Mouse (Mus musculus) spleen, postnatal 14 days (tissue): ENCODE data around the gene Heatr4.
"Not testable (repeated sequence)": the region's sequence is repeated elsewhere in the genome, so short reads cannot be mapped to it uniquely, and the experiment has no call there.

ENCODE experiments used
- DNase-seq, 2 experiments: peaks; one replicate each; pipeline ENCODE4 v3.0.0; 2021 to 2022; ENCODE audit warnings: low spot score in 2 of 2

The Heatr4 gene

DNA sequence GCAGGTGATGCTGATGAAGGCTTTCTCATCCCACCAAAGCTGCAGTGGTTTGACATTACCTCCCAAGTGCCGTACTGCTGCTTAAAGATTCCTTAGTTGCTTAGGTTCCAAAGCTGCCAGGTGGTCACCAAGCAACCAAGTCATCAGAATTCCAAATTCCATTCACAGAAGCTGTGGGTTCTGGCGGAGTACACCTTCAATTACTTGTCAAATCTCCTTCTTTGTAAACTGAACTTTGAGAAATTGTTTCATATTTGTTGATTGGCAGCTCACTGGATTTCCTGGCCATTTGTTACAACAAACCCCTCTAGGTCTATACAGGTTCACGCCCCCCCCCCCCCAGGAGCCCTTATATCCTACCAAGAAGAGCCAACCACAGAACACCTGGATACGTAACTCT lies at the start of gene Heatr4:
Gene Heatr4 (minus strand): TSS at position 101 of the 400 bp plus-strand sequence.
- no peak for DNase-seq

DNA sequence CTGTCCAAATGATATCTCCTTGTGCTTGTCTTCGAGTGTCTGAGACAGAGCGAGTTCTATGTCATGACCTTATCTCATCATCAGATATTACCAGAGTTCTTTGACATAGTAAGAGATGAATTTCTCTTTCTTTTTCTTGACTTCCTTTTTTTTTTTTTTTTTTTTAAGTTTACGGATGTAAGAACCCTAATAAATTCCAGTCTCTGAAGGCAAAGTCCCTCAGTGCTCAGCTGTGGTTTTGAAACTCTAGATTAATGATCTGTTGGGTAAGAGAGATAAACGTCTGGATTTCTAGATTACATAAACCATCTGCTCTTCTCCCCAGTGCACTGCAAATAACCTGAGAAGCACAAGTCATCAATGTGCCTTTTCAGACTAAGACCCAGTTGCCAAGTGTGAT lies 49.5 kb upstream of the Heatr4 start:
- no peak for DNase-seq

DNA sequence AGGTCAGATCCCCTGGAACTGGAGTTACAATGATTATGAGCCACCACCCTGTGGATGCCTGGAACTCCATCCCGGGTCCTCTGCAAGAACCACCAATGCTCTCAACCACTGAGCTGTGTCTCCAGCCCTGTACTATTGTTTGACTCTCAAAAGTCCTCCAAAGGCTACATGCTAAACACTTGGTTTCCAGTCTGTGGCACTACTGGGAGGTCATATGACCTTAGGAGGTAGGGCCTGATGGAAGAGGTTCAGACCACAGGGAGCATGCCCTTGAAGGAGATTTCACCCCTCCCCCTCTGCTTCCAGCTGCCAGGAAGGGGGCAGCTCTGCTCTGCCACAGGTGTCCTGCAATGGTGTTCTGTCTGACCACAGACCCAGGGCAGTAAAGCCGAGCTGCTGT lies 48.6 kb upstream of the Heatr4 start:
- not testable (repeated sequence) for DNase-seq

DNA sequence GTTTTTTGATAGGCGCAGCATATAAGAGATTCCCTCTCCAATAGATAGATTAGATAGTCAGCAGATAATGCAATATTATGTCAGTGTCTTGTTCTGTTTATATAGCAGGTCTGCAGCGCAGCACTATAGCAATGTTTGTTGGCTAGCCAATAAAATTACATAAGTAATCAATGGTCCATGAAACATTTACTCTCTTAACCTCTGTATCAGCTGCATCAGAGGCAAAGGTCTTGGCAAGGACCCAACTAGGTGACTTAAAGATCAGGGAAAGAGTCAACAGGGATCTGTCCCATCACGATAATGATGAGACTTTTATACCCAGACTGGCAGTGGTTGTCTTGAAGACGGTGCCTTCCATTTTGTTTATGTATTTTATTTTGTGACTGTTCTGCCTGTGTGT lies 48.2 kb upstream of the Heatr4 start:
- DNase-seq, result no peak

DNA sequence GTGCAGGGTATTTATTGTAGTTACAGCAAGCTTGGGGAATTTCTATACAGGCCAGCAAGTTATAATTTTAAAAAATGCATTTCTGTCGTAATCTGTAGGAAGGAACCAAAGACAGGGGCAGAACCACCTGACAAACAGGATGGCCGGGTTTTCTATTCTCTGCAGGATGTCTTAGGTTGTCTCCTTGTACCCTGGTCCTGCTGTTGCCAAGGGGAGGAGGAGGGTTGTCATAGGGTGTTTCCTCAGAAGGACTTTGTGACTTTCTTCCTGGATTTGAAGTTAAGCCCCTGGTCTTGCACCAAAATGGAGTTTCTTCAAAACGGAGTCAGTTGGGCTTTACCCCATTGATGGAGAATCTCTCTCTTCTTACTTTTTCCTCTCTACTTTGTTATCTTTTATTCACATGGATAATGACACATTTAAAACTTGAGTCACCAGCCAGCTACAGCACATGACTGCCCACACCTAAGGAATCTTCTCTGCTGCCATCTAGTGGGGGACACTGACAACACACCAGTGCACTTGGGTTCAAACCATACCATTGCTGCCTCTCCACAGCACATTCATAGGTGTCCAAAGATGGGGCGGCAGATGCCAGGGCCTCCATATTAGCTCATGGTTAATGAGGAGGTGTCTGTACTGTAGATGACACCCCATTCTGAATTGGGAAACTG lies 46.1 kb upstream of the Heatr4 start:
- DNase-seq, result peak; percentile 36 to 62

DNA sequence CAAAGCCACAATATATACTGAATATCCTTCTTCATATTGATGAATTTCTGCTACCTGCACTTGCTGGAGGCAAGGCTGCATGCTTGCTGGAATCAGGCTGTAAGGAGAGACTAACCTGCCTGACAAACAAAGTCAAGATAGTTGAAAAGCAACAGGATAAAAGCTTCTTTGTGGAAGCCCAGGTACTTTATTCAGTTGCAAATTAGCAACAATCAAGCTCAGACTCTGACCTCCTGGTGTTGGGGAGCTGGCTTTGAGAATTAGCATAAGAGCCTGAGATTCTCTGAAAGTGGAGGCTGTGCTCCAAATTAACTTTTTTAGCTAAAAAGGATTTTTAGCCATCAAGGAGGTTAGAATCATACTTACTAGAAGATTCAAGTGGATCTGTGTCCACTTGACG lies 44.4 kb upstream of the Heatr4 start:
- DNase-seq, result not testable (repeated sequence)

DNA sequence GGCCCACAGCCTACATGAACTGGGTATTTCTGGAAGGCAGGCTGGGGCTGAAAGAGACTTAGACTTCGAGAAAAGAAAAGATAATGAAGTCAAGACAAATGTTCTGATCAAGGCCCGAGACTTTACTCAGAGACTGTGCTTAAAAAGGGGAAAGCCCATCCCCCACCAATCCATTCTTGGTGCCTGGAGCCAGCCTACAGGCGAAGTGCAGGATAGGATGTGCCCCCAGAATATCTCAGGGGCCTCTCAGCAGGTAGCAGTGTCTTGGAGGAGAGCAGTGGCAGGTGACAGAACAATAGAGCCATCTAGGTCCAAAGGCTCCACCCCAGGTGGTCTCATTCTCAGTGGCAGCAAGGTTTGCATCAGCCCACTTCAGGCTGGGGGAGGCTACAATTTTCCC lies 43.7 kb upstream of the Heatr4 start:
- DNase-seq, result not testable (repeated sequence)

DNA sequence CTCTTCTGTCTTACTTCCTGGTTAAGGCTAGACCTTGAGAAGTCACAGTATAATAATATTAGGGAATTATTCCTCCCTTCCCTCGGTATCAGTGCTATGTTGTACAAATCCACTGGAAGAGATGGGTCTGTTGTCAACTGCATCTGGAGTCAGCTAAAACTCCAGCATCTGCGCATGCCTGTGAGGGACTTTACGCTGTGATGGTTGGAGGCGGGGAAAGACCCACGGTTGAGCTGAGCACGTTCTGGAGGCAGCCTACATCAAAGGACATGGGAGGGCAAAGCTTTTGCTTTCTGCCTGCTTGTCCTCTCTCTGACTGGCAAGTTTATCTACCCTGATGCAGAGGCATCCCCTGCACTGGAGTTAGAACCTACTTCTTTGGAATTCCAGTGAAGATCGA lies 41.2 kb upstream of the Heatr4 start:
- DNase-seq, result no peak

DNA sequence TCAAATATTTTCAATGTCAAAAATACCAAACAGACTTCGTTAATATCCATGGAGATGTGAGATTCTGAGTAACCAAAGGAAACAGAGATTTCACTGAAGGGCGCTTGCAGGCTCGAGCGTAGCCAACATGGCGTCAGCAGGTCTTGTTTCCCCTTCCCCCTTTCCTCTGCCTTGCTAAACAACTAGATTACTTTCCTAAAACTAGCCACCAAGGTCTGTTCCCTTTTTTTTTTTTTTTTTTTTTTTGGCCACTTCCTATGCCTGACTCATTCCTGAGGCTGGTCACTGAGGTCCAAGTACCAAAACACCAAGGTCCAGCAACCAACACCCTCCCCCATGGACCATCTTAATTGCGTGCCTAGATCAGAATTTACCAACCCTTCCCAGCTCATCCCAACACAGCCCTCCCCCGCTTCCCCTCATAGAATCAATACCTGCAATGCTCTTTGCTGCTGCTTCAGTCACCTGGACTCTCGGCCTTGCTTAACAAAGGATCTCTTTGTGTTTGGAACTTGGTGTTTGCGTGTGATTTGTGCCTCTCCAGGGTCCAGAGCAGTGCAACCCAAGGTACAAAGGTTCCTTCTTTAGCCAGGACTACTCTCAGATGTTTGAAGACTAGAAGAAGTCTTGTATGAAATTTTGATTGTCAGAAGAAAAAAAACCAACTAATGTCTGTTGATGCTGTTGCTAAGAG lies 38.5 kb upstream of the Heatr4 start:
- no peak for DNase-seq

DNA sequence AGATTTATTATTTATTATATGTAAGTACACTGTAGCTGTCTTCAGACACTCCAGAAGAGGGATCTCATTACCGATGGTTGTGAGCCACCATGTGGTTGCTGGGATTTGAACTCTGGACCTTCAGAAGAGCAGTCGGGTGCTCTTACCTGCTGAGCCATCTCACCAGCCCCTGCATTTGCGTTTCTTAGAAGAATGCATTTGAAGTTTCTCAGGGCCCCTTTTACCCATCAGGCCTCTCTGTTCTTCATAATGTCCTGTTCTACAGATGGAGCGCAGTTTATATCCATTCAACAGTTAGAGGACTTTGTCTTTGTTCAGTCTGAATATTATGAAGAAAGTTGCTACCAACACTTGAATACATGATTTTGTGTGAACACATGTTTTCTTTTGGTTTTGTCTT lies 37.6 kb upstream of the Heatr4 start:
- not testable (repeated sequence) for DNase-seq

DNA sequence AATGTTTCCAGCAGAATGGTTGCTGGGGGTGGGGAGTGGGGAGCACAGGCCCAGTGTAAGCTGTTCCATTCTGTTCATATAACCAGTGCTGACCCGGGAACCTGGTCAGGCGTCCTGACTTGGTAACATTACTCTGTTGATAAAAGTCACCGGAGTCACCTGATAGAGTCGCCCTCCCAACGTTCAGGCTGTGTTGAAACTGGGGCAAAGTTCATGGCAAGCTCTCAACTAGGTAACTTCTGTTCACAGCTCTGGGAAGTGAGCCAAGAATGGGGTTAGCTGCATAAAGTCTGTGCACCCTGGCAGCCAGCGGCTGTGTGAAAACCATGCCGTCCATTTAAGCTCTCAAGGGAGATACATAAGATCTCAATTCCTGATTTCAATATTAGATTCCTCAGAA lies 35.9 kb upstream of the Heatr4 start:
- DNase-seq, result peak in 1 of 2 experiments; percentile 8

DNA sequence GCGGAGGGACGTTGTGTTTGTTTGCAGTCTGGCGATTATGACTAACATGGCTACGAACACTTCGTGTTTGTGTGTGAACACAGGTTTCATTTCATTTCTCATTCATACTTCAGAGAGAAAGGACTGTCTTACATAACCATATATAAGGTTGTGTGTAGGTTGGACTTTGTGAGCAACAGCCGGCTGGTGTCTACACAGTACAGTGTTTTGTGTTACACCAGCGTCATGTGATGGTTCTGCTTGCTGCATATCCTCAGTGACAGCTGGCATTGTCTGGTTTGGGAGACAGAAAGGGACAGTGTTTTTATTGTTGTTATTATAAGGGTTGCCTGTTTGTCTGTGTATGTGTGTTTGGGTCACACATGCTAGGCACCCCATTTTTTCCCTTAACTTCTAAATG lies 29.0 kb upstream of the Heatr4 start:
- no peak for DNase-seq

DNA sequence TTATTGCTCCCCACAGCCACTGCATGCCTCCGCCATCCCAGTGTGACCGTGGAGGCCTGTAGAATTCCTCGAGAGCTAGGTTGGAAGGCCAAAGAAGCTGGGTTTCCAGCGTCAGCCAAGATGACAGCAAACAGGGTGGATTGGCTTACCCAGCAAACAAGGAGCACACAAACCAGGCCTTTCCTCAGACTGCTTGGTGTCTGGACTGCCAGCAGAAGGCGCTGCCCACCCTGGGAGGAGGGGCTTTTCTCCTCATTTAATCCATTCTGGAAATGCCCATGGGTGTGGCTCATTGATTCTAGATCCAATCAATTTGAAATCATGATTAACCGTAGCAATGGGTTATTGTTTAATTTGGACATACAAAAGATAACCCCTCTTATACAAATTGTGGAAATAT lies 28.5 kb upstream of the Heatr4 start:
- DNase-seq, result no peak

DNA sequence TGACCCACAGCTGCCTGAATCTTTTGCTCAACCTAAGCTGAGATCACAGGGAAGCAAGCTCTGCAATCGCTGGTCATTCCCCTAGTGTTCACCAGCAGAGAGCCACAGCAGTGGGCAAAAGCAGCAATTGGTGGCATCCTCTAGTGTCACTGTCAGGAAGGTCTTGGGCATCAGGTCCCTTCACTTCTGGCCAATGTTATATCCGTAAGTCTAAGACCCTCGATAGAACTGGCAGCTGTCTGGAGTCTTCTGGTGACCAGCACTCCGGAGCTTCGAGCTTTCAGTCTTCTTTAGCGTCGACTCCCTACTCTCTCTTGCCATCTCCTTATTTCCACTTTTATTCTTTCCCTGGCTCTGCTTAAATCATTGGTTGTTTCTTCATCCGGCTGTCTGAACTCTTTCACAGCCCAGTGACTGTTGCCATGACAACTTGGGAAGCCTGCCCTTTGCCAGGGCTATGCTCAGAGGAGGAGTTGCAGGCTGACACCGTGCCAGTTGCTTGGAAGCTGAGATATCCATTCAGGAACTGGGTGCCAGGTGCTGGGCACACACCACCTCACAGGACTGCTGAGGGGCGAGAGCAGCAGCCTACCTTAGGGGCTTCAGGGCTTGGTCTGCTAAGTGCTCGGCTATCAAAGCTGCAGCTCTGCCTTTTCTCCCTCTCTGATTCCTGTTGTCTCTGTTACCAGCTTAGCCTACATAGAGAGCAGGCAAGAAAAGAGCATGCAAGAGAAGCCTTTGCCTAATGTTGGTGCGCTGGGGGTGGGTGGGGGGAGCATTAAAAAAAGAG lies 26.8 kb upstream of the Heatr4 start:
- DNase-seq, result no peak

DNA sequence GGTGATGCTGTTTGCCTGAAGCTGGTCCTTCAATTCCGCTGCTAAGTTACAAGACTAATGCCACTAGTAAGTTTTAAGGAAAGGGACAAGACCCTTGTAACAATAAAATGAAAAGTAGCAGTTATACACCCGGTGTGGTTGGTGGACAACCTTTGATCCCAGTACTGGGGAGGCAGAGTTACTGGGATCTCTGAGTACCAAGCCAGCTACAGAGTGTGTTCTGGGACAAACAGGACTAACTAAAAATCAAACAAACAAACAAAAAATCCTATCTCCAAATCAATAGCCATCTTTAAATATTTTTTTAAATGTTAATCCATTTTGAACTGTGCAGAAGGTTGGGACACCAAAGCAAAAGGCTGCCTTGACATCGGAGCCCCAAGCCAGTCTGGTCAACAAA lies 25.5 kb upstream of the Heatr4 start:
- DNase-seq, result no peak

DNA sequence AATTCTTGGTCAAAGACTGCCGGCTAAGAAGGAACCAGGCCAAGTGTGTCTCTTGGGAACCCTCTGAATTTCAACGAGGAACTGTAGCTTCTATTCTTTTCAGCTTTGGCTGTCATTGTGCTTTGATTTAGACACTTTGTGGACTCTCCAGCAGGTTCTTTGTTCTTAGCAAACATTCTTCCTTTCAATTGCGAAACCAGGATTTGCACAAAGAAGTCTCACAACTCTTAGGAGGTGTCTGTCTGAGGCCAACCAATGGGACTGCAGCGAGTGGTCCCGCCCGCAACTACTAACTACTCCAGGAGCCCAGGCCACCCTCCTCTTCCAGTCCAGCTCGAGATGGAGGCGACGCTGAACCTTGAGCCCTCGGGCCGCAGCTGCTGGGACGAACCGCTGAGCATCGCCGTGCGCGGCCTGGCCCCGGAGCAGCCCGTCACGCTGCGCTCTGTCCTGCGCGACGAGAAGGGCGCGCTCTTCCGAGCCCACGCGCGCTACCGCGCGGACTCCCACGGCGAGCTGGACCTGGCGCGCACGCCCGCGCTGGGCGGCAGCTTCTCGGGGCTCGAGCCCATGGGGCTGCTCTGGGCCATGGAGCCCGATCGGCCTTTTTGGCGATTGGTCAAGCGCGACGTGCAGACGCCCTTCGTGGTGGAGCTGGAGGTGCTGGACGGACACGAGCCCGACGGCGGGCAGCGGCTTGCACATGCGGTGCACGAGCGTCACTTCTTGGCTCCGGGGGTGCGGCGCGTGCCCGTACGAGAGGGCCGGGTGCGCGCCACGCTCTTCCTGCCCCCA lies 24.7 kb upstream of the Heatr4 start, which contains the start of gene Acot1:
Gene Acot1 (plus strand): TSS at position 320 of the 795 bp plus-strand sequence.
- peak in 1 of 2 experiments; percentile 15 for DNase-seq

DNA sequence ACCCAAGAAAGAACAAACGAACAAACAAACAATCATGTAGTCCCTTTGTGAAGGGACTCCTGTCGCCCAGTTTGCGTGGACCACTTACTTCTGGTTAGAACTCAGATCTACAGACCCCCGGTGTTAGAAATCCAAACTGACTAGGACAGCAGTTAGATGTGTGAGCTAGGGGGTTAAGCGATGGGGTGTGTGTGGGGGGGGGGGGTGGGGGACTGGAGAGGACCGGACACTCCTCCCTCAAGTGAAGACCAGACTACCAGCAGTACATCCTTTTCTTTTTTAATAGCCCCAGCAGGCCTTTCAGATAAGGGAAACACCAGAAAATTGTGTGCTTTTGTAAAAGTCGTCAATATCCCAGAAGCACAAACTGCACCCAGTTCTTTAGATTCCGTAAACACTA lies 24.1 kb upstream of the Heatr4 start:
- no peak for DNase-seq

DNA sequence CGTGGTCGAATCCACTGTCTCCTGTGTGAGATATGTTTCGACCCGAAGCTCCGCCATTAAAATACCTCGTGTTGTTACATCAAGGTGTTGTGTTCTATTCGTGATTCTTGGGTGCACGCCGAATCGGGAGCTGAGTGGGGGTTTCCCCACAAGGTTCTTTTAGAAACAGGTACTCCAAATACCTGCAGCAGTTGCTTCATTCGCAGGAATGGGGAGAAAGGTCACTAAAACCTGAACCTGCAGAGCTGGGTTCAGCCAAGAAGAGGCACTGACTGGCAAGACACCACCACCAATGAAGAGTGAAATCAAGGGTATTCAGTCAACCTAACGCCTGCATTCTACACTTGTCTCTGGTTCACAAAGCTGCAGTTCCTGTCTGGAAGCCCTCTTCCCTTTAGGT lies 23.6 kb upstream of the Heatr4 start:
- DNase-seq, result no peak

DNA sequence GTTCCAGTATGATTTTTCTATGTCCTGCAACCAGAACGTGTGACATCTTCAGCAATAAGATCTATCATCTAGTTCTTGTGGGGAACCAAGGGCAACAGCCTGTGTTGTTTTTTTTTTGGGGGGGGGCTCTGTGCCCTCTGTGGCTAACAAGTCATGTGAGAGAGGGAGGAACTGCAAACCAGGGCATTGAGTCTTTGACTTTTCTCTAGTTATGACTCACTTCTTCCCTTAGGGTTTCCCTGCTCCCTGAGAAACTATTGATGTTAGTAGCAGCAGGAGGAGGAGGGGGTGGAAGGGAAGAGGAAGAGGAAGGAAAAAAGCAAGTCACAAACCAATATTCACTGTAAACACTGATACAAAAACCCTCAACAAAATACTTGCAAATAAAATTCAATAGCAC lies 19.2 kb upstream of the Heatr4 start:
- no peak for DNase-seq

DNA sequence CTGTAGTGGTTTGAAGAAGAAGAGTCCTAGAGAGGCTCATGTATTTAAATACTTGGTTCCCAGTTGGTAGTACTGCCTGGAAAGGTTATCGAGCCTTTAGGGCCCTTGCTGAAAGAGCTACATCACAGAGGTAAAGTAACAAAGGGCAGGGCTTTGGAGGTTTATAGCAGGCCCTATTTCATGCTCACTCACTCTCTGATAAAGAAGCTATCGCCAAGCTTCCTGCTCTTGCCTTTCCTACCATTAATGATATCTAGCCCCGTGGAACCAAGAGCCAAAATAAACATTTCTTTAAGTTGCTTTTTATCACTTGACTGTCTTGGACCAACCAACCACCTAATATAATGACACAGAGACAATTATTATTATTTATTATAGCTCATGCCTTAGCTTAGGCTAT lies 15.8 kb upstream of the Heatr4 start:
- DNase-seq, result no peak

DNA sequence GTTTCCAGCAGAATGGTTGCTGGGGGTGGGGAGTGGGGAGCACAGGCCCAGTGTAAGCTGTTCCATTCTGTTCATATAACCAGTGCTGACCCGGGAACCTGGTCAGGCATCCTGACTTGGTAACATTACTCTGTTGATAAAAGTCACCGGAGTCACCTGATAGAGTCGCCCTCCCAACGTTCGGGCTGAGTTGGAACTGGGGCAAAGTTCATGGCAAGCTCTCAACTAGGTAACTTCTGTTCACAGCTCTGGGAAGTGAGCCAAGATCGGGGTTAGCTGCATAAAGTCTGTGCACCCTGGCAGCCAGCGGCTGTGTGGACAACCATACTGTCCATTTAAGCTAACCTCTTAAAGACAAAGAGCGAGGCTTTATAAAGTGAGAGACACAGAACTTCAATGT lies 14.6 kb upstream of the Heatr4 start:
- not testable (repeated sequence) for DNase-seq
